Mouse (Mus musculus): ENCODE data around the gene Tspan9.
A peak's percentile ranks its signal among the peaks of the same experiment; 100 is the strongest.

Tspan9 gene

DNA sequence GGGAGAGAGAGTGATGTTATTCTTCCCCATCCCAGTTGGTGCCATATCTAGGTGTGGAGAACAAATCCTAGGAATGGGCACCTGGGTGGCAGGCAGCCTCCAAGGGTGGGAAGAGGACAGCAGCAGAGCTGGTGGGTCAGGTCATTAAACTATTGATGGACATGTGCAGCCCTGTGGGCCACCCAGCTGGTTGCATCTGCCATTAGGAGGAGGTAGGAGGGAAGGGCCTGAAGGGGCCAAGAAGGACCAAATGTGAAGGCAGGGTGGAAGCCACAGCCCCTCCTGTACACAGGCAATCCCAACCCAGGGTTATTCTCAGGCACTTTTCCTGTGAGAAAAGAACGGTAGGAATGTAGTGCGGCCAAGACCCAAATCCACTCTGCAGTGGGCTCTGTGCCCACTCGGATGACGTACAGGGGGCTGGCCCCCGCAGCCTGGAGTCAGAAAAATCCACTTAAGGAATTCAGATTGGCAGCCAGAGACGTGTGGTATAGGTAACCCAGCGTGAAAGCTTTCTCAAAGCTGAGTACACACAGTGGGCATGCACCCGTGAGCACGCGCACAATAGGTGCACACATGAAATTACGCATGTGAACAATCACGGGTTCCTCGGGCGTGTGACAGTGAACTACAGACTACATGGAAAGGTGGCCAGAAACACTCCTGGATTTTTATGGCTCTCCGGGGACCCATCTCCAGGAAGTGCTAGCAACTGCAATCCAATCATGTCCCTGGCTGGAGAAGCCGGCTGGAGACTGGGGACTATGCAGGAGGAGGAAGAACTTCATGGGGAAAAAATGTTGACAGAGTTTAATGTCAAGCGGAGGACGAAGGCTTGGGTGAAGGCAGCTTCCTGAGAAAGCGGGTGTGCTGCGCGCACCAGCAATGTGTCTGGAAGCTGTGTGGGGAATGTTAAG, 67.0 kb downstream of the Tspan9 start:
- DNase-seq (ENCODE audit: low spot score in 2 of 2): no peak

DNA sequence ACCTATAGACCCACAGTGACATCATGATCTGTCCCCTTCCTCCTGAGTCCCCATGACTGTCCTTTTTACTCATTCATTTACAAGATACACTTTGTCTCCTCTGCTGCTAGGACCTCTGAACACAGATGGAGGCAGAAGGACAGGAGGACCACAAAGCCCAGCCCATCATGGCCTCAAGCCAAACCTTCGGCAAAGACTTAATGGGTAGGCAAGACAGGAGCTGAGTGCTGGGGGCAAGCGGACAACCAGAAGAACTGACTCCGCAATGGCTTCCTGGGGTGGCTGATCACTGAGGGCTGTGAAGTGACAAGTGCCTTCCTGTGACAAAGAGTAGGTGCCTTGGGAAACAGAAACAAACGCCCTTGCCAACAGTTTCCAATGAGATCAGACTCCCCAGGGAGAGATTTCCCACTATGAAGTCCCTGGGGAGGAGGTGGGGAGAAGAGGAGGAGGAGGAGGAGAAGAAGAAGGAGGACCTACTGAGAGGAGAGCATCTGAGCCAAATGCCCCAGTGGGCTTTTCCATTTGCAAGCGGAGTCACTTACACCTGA, 67.9 kb downstream of the Tspan9 start:
- DNase-seq (ENCODE audit: low spot score in 2 of 2): no peak

DNA sequence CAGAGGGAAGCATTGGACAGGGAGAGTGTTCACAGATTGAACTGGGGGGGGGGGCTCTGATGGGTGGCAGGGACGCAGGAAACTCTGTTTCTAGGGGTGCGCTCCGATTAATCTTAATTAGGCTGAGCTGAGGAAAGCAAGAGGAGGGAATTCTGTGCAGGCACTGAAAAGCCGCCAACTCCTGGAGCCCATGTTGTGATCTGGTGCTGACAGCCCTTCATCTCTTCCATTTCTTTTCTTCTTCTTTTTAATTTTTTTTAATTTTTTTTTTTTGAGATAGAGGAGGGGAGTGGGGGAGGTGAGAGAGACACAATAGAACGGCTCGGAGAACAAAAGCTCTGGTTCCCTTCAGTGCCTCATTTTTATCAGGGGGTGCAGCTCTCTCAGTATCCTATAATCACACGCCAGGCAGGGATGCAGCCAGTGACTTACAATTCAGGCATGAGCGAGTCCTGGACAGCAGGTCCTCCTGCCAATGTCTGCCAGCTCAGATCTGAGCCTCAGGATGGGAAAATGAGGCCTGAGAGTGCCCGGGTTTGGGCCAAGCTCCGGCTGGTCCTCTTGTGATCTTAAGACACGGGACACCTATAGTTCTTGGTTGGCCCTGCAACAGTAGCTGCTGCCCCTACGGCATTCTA, 72.4 kb downstream of the Tspan9 start:
- peak in 1 of 2 experiments; percentile 31 for DNase-seq (ENCODE audit: low spot score in 2 of 2)

DNA sequence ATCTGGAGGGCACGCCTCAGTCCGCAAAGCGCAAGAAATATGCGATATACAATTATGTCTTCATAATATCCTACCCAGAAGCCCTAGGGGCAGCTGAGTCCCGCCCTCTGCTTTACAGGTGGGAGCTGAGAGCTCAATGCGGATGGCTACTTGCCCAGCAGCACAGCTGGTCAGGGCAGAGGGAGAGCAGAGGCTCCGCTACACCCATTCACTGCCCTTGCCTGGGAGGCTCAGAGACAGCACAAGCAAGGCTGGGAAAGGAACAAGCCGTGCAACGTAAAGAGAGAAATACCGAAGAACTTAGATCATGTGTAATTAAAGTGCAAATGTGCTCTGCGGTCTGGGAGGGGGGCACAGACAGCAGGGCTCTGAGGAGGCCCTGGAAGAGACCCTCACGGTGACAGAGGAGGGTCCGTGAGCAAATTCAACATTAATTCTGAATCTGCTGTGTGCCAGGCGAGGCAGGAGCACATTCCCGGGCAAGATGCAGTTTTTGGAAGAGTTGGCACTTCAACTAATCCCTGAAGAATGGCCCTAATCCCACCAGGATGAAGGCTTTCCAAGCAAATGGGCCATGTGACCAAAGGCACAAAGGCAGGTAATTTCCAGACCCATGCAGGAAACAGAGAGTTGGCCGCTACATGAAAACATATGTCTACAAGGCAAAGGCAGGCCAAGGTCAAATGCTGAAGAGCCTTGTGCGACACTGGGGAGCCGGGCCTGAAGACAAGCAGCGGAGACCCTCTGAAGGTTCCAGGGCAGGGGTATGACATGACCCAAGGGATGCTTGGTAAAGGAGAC, 73.1 kb downstream of the Tspan9 start:
- peak in 1 of 2 experiments; percentile 46 for DNase-seq (ENCODE audit: low spot score in 2 of 2)

DNA sequence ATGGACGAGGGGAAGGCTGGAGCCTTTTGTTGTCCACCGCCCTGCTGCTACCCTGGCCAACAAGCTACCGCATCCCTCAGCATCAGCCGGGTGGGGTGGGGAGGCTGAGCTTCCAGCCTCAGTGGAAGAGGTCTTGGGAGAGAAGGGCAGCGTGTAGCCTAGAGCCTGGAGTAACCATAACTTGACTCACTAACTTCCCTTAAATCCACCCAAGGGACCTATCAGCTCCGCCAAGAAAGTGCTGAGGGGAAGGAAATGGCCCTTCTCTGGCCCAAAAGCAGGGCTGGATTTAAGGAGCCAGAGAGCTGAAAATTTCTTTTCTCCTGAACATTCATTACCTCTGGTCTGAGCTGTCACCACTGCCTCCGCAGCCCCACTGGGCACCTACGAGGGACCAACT, 75.2 kb downstream of the Tspan9 start:
- DNase-seq (ENCODE audit: low spot score in 2 of 2): no peak

DNA sequence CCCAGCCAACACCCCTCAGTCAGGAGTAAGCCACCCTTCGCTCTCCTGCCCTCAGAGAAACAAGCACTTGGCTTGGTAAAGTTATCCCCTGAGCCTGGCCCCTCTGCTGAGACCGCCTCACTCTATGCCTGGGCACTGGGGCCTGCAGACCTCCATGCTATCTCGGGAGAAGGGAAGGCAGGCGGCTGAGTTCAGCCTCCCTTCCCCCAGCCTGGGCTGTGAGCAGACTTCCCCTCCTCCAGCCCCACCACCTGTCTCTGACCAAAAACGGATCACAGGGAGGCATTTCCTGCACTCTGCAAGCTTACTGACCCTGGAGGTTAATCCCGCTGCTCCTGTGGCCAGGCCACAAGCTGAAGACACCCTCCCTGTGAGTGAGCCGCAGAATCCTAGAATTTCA, 77.4 kb downstream of the Tspan9 start:
- DNase-seq (ENCODE audit: low spot score in 2 of 2): no peak

DNA sequence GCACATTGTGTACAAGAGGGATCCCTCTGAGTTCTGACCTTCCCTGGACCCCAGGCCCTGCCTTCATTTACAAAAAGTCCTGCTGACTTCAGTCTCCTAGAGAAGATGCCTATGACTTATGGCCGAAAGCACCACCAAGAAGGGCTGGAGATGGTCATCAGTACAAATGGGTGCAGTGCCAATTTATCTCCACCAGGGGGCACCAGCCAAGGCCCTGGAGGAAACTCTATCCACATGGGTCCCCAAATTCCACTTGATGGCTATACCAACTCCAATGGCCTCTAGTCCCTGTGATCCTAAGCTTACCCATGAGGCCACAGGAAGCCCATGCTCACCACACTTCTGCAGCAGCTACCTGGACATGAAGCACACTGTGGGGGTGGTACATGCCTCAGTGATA, 79.9 kb downstream of the Tspan9 start:
- peak in 1 of 2 experiments; percentile 33 for DNase-seq (ENCODE audit: low spot score in 2 of 2)

DNA sequence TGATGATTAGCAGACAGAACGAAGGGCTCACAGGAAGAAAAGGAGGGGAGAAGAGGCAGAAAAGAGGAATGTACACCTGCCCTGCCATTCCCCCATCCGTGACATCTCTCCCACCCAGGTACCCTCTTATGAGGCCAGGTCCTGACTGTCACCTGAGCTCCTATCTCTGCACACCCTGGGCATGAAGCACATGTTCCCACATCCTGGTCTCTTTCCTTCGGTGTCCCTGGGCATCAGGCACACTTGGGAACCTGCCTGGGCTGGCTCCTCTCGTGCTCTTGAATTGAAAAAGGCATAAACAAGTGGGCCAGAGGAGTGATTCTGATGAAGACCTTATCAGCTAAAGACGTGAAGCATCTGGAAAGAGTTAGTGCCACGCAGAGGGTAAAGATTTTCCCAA, 80.6 kb downstream of the Tspan9 start:
- no peak for DNase-seq (ENCODE audit: low spot score in 2 of 2)

DNA sequence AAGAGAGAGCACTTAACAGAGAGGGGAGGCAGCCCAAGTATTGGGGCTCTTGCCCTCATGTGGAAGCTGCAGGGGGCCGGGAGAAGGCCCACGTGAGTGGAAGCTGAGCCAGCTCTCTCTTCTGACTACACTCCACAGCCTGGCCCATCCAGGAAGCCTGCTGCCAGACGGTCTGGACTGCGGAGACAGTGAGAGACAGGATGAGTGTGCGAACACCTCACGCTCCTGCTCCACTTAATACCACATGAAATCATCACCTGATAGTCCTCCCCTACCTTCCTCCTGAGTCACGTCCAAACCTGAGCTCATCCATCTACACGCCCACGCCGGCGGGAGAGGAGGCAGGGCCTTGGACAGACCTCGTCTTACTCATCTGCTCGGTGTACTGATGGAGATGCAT, 81.2 kb downstream of the Tspan9 start:
- DNase-seq (ENCODE audit: low spot score in 2 of 2): no peak

DNA sequence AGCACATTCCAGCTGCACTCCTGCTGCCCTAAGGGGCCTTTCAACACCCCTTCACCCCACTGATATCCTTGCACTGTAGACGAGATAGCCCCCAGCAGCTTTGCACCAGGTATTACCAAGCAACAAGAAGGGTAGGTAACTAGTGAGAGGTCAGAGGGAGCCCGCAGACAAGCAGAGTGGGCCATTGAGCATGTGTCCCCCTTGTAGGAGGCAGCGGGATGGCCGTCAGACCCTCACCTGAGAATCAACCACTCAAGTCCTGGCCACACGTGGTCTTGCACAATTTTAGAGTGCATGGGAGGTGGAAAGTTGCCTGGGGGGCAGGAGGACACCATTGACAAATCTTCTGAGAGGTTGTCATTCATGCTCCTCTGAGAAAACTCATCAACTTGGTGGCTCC, 82.1 kb downstream of the Tspan9 start:
- no peak for DNase-seq (ENCODE audit: low spot score in 2 of 2)

DNA sequence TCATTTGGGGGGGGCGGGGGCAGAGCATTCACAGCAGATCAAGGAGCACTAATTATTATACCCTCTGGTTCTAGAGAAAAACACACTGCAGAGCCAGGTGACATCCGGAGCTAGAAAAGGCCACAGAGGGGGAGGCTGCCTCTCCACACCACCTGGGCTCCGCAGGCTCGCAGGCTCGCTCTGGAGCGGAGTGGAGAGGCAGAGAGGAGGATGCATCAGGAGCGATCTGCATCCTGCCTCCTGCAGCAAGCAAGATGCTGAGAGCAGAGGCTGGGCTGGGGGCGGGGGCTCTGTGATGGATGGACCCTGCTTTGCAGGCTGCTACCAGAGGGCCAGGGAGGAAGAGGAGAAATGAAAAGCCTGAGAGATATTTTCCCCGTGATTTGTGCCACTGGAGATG, 84.8 kb downstream of the Tspan9 start:
- DNase-seq (ENCODE audit: low spot score in 2 of 2): no peak

DNA sequence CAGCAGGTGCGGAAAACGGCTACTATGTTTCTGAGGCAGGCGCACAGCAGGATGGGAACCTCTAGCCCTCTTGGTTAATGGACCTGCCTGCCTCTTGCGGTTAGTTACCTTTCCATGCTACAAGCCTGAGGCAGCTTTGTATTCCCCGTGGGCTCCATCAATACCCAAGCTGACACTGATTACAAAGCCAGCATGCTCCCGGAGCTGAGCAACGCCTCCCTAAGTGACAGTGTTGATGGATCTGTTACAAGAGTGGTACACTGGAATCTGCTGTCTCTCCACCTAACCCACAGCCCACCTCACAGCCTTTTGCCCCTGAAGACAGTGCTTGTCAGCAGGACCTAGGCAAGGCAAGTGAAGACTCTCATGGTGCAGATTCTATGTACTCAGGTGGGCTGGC, 85.2 kb downstream of the Tspan9 start:
- DNase-seq (ENCODE audit: low spot score in 2 of 2): no peak

DNA sequence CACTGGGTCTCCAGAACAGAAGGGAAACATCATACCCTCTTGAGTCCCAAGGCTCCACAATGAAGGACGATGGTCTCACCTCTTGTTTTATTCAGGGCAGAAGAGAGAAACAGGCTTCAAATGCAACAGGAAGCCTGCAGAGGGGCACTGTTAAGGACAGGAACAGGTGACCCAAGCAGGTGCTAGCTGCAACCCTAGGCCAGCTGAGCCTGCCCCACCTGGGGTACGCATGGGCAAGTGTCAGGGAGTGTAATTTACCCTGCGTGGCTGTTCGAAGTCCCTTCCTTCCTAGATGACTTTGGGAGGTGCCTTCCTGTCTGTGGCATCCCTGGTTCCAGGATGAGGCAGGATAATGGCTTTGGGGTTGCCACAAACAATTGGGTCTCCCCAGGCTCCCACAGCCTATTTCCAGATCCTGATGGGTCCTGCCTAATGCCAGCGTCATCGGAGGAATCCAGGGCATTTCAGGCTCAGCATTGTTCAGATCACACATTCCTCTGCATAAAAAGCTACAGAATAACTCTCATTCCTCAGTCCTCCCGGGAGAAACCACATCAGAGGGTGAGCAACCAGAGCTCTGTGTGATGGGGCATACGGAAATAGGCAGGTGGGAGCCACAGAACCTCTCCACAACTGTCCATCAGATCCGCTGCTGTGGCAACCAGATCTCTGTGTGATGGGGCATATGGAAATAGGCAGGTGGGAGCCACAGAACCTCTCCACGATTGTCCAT, 90.2 kb downstream of the Tspan9 start:
- no peak for DNase-seq (ENCODE audit: low spot score in 2 of 2)

DNA sequence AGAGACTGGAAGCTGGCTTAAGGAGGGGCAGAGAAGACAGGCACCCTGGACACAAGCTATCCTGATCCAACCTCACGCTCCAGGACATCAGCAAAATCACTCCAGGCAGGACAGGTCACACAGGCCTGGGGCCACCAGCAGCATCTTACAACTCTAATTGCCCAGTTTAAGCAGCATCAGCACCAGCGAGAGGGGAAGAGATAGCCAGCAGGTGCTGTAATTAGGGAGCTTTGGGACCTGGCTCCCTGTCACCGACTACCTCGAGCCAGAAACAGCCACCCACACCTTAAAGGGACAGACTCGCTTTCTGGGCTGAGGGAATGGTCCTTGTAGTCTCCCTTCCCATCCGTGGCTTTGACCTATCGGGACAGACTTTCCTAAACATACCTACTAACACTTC, 95.7 kb downstream of the Tspan9 start:
- no peak for DNase-seq (ENCODE audit: low spot score in 2 of 2)

DNA sequence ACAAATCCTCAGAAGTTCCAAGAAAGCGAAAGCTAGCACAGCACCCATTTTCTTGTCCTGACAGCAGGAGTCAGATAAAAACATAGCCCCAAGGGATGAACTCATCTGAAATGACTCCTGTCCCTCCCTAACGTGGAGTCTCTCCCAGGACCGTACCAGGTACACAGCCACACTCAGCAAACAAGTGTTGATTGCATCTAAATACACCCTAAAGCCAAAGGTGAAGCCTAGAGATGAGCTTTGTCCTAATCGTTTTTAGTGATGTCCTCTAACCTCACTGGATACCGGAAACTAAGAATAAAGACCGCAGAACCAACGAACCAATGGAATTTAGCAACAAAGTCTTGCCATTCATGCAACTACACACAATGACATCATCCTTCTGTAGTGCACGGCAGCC, 96.2 kb downstream of the Tspan9 start:
- DNase-seq (ENCODE audit: low spot score in 2 of 2): no peak

DNA sequence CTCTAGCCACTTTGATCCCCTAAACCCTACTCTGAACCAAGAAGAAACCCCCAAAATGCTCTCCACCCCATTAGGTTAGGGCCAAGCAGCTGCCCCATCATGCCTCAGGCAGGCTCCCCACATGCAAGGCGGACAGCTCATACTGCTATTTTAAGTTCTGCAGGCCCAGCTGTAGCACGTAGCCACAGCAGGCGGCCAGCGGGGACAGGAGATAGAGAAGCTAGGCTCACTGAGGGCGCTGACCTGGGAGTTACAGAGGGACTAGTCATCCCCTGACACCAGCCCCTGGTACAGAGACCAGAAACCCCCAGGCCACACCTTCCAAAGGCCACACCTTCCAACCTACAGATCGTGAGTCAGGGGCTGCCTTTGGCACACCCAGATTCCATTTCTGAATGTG, 96.6 kb downstream of the Tspan9 start:
- no peak for DNase-seq (ENCODE audit: low spot score in 2 of 2)

DNA sequence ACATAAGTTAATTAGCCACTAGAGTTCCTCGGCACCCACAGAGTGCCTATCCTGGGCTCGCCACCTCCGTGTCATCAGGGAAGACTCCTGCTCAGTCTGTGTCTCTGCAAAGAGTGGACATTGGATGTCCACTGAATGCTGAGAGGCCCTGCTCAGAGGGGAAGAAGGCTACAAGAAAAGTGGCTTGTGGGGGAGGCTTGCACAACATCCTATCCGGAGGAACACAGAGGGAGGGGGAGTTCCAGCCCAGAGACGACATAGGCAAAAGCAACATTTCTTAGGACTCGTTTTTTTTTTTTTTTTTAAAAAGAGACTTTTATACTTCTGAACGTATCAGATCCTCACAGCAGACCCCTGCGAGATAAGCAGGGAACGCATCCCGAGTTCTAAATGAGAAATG, 98.7 kb downstream of the Tspan9 start:
- no peak for DNase-seq (ENCODE audit: low spot score in 2 of 2)

DNA sequence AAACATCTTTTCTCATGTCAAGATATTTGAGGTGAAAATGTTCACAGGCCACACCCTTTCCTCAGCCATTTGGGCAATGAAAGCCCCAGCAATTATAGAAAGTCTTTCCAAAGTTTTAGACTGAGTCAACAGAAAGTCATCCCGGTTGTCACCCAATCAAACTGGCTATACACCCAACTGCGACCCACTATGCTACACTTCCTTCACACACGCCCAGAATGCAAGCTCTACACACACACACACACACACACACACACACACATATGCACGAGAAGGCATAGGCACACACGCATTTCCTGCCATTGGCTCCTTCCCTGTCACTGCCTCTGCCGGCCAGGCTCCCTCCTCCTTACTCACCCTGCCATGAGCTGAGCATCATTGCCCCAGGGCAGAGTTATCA, 99.9 kb downstream of the Tspan9 start:
- DNase-seq (ENCODE audit: low spot score in 2 of 2): no peak

DNA sequence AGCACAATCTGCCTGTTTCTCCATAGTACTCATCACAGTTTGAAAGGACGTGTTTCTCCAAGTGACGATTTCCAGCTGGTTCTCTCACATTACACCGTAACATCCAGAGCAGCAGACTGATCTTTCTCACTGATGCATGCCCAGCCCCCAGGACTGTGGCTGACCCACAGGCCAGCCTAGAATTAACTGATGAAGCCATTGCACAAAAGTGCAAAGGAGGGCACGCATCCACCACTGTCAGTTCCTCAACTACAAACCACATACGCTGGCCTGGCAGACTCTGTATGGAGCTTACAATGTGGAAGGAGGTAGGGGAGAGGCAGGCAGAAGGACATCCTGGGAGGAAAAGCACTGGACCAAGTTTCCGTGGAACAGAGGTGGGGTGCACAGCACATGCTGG, 101.6 kb downstream of the Tspan9 start:
- DNase-seq (ENCODE audit: low spot score in 2 of 2): no peak

DNA sequence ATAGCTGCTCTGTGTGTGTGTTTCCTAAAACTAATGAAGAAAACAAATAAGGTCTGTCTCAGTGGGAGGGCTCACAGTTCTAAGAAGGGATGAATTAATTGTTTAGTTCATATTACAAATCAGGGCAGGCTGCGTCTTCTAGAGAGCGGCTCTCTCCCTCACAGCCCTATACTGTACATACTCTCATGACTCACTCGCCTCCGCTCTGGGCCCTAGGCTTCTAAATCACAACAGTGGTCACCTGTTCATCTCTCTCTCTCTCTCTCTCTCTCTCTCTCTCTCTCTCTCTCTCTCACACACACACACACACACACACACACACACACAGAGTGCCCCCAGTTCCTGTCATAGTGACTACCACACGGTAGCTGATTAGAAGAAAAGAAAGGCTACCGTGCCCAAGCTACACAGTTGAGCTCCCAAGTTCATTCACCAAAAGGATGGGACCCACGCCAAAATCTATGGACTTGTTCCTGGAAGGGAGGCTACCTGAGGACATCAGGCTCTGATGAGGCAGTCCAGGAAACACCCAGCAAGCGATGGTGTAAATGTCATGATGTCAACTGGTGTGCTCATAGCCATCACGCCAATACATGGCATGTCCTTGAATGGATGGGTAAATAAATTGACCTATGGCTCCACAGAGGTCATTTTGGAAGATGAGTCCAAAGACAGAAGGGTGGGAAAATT, 104.2 kb downstream of the Tspan9 start:
- DNase-seq (ENCODE audit: low spot score in 2 of 2): no peak

DNA sequence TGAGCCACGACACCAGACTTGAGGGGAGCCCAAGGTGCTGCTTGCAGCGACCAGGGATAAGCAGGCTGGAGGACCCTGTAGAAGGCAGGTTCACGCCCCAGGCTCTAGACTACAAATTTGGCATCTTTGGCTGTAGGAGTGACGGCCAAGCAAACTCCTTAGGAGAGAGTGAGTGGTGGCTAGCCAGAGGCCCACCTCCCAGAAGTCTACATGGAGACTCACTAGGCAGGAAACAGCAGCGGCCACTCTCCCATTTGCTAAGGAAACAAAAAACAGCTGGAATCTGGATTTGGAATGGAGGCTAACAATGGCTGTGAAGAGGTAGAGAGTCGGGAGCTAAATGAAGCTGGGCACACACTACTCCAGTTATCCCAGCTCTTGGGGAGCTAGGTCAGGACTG, 104.8 kb downstream of the Tspan9 start:
- DNase-seq (ENCODE audit: low spot score in 2 of 2): no peak
